In the genomic region with DNA sequence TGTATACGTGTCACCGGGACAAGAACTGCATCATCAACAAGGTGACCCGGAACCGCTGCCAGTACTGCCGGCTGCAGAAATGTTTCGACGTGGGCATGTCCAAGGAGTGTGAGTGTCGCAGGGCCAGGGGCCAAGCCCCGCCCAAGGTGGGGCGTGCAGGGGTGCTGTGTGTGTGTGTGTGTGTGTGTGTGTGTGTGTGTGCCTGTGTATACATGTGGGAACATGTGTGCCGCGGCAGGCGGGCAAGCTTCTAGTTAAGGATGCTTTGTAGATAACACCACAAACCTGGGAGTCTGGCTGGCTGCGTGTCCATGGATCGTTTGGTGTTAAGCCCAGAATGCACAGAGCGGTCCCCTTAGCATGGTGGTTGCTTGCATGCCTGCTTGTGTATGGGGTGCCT, we compare ENCODE assay signal across 9 mouse cellular contexts. TPM values are rescaled to one million over a fixed set of nuclear protein-coding genes. Genes with fewer than 3 reads are reported as not detected.
DNase-seq lines count a peak whose midpoint lies in the region; ATAC-seq and TF ChIP-seq lines count a peak whose summit lies in the region.
"Had no signal": no experiment of that assay in that cellular context is flagged by ENCODE, and none has a peak within 500 bp of the region (broad histone marks: within the 10 kb centered on the region; RNA-seq: fewer than 3 reads in every experiment).

No protein-coding gene starts in this region.

- H3K4me3 ChIP-seq in lung, embryonic 15.5 days: no peak overlapping the region
- H3K4me3 ChIP-seq in lung, adult 2 months (replicated peaks; ENCODE audit: extremely low read depth, low read depth, low read length): no peak overlapping the region
- no peak overlapping the region for H3K4me3 ChIP-seq in hindbrain, embryonic 15.5 days
- no peak overlapping the region for H3K4me3 ChIP-seq in neural tube, embryonic 14.5 days (ENCODE audit: low read depth, low read length)

- intact Hi-C loops in left cerebral cortex, postnatal 36 days (cut with DNase I): no loop called here

- H3K9me3 ChIP-seq in lung, embryonic 15.5 days: no peaks in the 10 kb centered on the region
- no peaks in the 10 kb centered on the region for H3K9me3 ChIP-seq in hindbrain, embryonic 15.5 days
- H3K9me3 ChIP-seq in neural tube, embryonic 14.5 days (ENCODE audit: control insufficient read depth, low read length): no peaks in the 10 kb centered on the region

- 0 out of 2 replicates have a peak overlapping the region, but pooled peaks have one; percentile 36 for H3K4me2 ChIP-seq in lung, embryonic 15.5 days
- H3K4me2 ChIP-seq in hindbrain, embryonic 15.5 days: peak overlapping the region; percentile 42
- H3K4me2 ChIP-seq in neural tube, embryonic 14.5 days (ENCODE audit: low read depth, low read length): peak overlapping the region; percentile 23; the same call in 1 of the 2 replicates

- H3K27ac ChIP-seq in lung, embryonic 15.5 days: peak overlapping the region; percentile 65
- H3K27ac ChIP-seq in hindbrain, embryonic 15.5 days (replicated peaks): peak overlapping the region; percentile 85
- peak overlapping the region; percentile 84 for H3K27ac ChIP-seq in neural tube, embryonic 14.5 days (ENCODE audit: low read depth, low read length)

- H3K9ac ChIP-seq in lung, embryonic 15.5 days: no peak overlapping the region
- peak overlapping the region; percentile 11; the same call in 1 of the 2 replicates for H3K9ac ChIP-seq in hindbrain, embryonic 15.5 days
- peak overlapping the region; percentile 28 for H3K9ac ChIP-seq in neural tube, embryonic 14.5 days (replicated peaks; ENCODE audit: low read depth, low read length)

- TF ChIP-seq CTCF in lung, adult 2 months (IDR thresholded peaks at IDR 0.05; ENCODE audit: insufficient read depth, low read length): no peak

- WGBS in lung, embryonic 15.5 days: 29% methylated on average over 15 of the region's 16 CpGs
- 54% methylated on average over 16 of the region's 16 CpGs for WGBS in lung, adult 2 months
- WGBS in hindbrain, embryonic 15.5 days: 32% methylated on average over 16 of the region's 16 CpGs
- 19% methylated on average over 16 of the region's 16 CpGs for WGBS in neural tube, embryonic 14.5 days

- H3K27me3 ChIP-seq in lung, embryonic 15.5 days: no peaks in the 10 kb centered on the region
- no peaks in the 10 kb centered on the region for H3K27me3 ChIP-seq in hindbrain, embryonic 15.5 days
- no peaks in the 10 kb centered on the region for H3K27me3 ChIP-seq in neural tube, embryonic 14.5 days (ENCODE audit: control insufficient read depth, insufficient read depth, low read length)

- peaks cover 90% of the 10 kb centered on the region for H3K4me1 ChIP-seq in lung, embryonic 15.5 days
- H3K4me1 ChIP-seq in lung, adult 2 months (ENCODE audit: control insufficient read depth, insufficient read depth, low read length): peaks cover 46% of the 10 kb centered on the region
- peaks cover 86% of the 10 kb centered on the region for H3K4me1 ChIP-seq in hindbrain, embryonic 15.5 days (replicated peaks)
- H3K4me1 ChIP-seq in neural tube, embryonic 14.5 days (ENCODE audit: control insufficient read depth, insufficient read depth, low read length): peaks cover 86% of the 10 kb centered on the region

- H3K36me3 ChIP-seq in lung, embryonic 15.5 days: peaks cover 55% of the 10 kb centered on the region
- H3K36me3 ChIP-seq in hindbrain, embryonic 15.5 days: peaks cover 7% of the 10 kb centered on the region
- H3K36me3 ChIP-seq in neural tube, embryonic 14.5 days (ENCODE audit: control insufficient read depth, insufficient read depth, low read length): peaks cover 7% of the 10 kb centered on the region

- peak; percentile 25 for DNase-seq in cerebellum, adult 11 months
- DNase-seq in lung, adult 2 months: no peak
- no peak for DNase-seq in adrenal gland, postnatal 14 days
- no peak for DNase-seq in left cerebral cortex, postnatal 36 days (ENCODE audit: low spot score in 2 of 2)

- no peak for TF ChIP-seq POLR2A in lung, adult 2 months (IDR thresholded peaks at IDR 0.05; ENCODE audit: borderline replicate concordance, extremely low read depth, low read depth, low read length)

- ATAC-seq in cerebellum, adult (ENCODE audit: insufficient number of reproducible peaks, low FRiP score, low TSS enrichment): no peak
- no peak for ATAC-seq in lung, embryonic 15.5 days (ENCODE audit: borderline replicate concordance, extremely low read depth, low FRiP score, low TSS enrichment)
- ATAC-seq in hindbrain, embryonic 15.5 days (ENCODE audit: low FRiP score, low read depth): no peak
- no peak for ATAC-seq in neural tube, embryonic 14.5 days (ENCODE audit: low read depth)

RNA-seq across cellular contexts. Expression of gene Gjd3, which starts 14.7 kb away (rescaled TPM):
- 0.20 and 0.61 TPM in 2 replicates for polyA plus RNA-seq in lung, embryonic 15.5 days (2015; fragmentation: Nextera tagmentation; extraction: Ambion mirVana)
- 0.29 and 0.40 TPM in 2 replicates for polyA plus RNA-seq in lung, adult 2 months (2012; rRNA removed)
- 1.8 and 3.1 TPM in 2 replicates for polyA plus RNA-seq in hindbrain, embryonic 15.5 days (2015; fragmentation: Nextera tagmentation; extraction: Ambion mirVana)
- 0.89 and 2.2 TPM in 2 replicates for polyA plus RNA-seq in neural tube, embryonic 14.5 days (2014; fragmentation: Nextera tagmentation; extraction: Ambion mirVana)
- not detected in 2 replicates for total RNA-seq in adrenal gland, postnatal 14 days (2021)
- 1 to 10 TPM; 2.0 TPM for total RNA-seq in left cerebral cortex, postnatal 36 days (2021)
- polyA plus RNA-seq: liver, embryonic 16.5 days had no signal

RNA-seq across cellular contexts. Expression of gene Rara, which starts 40.5 kb away (rescaled TPM):
- 36.5 and 38.4 TPM in 2 replicates for polyA plus RNA-seq in lung, embryonic 15.5 days (2015; fragmentation: Nextera tagmentation; extraction: Ambion mirVana)
- 59.0 and 62.2 TPM in 2 replicates for polyA plus RNA-seq in lung, adult 2 months (2012; rRNA removed)
- polyA plus RNA-seq in hindbrain, embryonic 15.5 days (2015; fragmentation: Nextera tagmentation; extraction: Ambion mirVana): 11.4 and 16.8 TPM in 2 replicates
- 22.1 and 22.3 TPM in 2 replicates for polyA plus RNA-seq in neural tube, embryonic 14.5 days (2014; fragmentation: Nextera tagmentation; extraction: Ambion mirVana)
- 24.5 and 29.3 TPM in 2 replicates for total RNA-seq in adrenal gland, postnatal 14 days (2021)
- 10 to 100 TPM; 10.5 to 11.6 TPM for total RNA-seq in left cerebral cortex, postnatal 36 days (2021)

RNA-seq across cellular contexts. Expression of gene Top2a, which starts 55.9 kb away (rescaled TPM):
- 276 and 280 TPM in 2 replicates for polyA plus RNA-seq in lung, embryonic 15.5 days (2015; fragmentation: Nextera tagmentation; extraction: Ambion mirVana)
- 0.58 and 1.4 TPM in 2 replicates for polyA plus RNA-seq in lung, adult 2 months (2012; rRNA removed)
- polyA plus RNA-seq in hindbrain, embryonic 15.5 days (2015; fragmentation: Nextera tagmentation; extraction: Ambion mirVana): 43.7 and 56.9 TPM in 2 replicates
- 18.3 and 24.8 TPM in 2 replicates for polyA plus RNA-seq in neural tube, embryonic 14.5 days (2014; fragmentation: Nextera tagmentation; extraction: Ambion mirVana)
- 52.0 and 70.5 TPM in 2 replicates for total RNA-seq in adrenal gland, postnatal 14 days (2021)
- 1 to 10 TPM in 1 of 2 experiments, under 1 TPM in 1; 0.66 to 1.8 TPM for total RNA-seq in left cerebral cortex, postnatal 36 days (2021)
